Mouse (Mus musculus): Measurements from ENCODE around the gene C1qtnf9. TPM values are rescaled to one million over a fixed set of nuclear protein-coding genes. Genes with fewer than 3 reads are reported as not detected.

C1qtnf9 gene
- total RNA-seq (2012; rRNA removed) (not detected in 2 replicates), polyA plus RNA-seq (2012; ENCODE audit: insufficient read depth in 1 of 2, insufficient read length in 2 of 2, low read depth in 1 of 2, low replicate concordance in 2 of 2, missing spikeins in 1 of 2) (not detected)

GRCm38 (mm10) chr14:60767884-60768283 lies at the start of gene C1qtnf9:
TSS of gene C1qtnf9 (plus strand) at chr14:60768134.
- H3K4me1 ChIP-seq (ENCODE audit: control insufficient read depth in 1 of 2, insufficient read depth in 2 of 2, low read length in 2 of 2): no peaks in the 10 kb centered on the region
- no peak for DNase-seq (ENCODE audit: low read depth, low spot score)
- H3K4me3 ChIP-seq (ENCODE audit: control insufficient read depth in 1 of 2, insufficient read depth in 1 of 2, low read depth in 2 of 2, low read length in 2 of 2): no peak within 1 kb of the TSS
- peaks cover 1 to 5% of the 10 kb centered on the region in 2 experiments; a peak in 3 of 4 replicates for H3K27me3 ChIP-seq (ENCODE audit: control insufficient read depth in 1 of 2, insufficient read depth in 2 of 2, low read length in 2 of 2)
- H3K9me3 ChIP-seq (replicated peaks; ENCODE audit: insufficient read depth, low read length): no peaks in the 10 kb centered on the region
- no peak for TF ChIP-seq MAFK (IDR thresholded peaks at IDR 0.05; ENCODE audit: borderline replicate concordance, low read depth, low read length)
- no peak for TF ChIP-seq GATA1 (IDR thresholded peaks at IDR 0.05; ENCODE audit: low read depth, low read length)
- TF ChIP-seq CHD1 (IDR thresholded peaks at IDR 0.05; ENCODE audit: low read depth, low read length): no peak
- no peak for TF ChIP-seq MYC (IDR thresholded peaks at IDR 0.05; ENCODE audit: low read depth, low read length)
- TF ChIP-seq POLR2A (IDR thresholded peaks at IDR 0.05; ENCODE audit: control insufficient read depth in 1 of 2, insufficient read depth in 1 of 2, low read depth in 1 of 2, low read length in 2 of 2, poor library complexity in 1 of 2): no peak
- TF ChIP-seq EP300 (IDR thresholded peaks at IDR 0.05; ENCODE audit: low read depth in 1 of 2, low read length in 2 of 2): no peak
- no peak for TF ChIP-seq SMC3 (IDR thresholded peaks at IDR 0.05; ENCODE audit: low read depth, low read length)
- no peak for TF ChIP-seq UBTF (IDR thresholded peaks at IDR 0.05; ENCODE audit: borderline replicate concordance, insufficient read depth, low read depth, low read length)
- no peak for TF ChIP-seq ETS1 (IDR thresholded peaks at IDR 0.05; ENCODE audit: low read depth, low read length)
- TF ChIP-seq MXI1 (IDR thresholded peaks at IDR 0.05; ENCODE audit: low read depth, low read length): no peak
- no peak for TF ChIP-seq TCF12 (IDR thresholded peaks at IDR 0.05; ENCODE audit: low read depth, low read length)
- no peak for TF ChIP-seq RAD21 (IDR thresholded peaks at IDR 0.05; ENCODE audit: low read depth, low read length)
- TF ChIP-seq MAX (IDR thresholded peaks at IDR 0.05; ENCODE audit: low read length): no peak
- no peak for TF ChIP-seq BHLHE40 (IDR thresholded peaks at IDR 0.05; ENCODE audit: borderline replicate concordance, low read depth, low read length)
- TF ChIP-seq ZNF384 (IDR thresholded peaks at IDR 0.05; ENCODE audit: low read depth, low read length): no peak
- no peak for TF ChIP-seq JUND (IDR thresholded peaks at IDR 0.05; ENCODE audit: low read depth, low read length)
- no peak for TF ChIP-seq POLR2AphosphoS2 (IDR thresholded peaks at IDR 0.05; ENCODE audit: low read length)
- no peak for TF ChIP-seq CTCF (IDR thresholded peaks at IDR 0.05 in 2 of 3, conservative IDR thresholded peaks at IDR 0.05 in 1 of 3; ENCODE audit: control insufficient read depth in 1 of 3, insufficient read depth in 1 of 3, low read depth in 2 of 3, low read length in 3 of 3, poor library complexity in 1 of 3, severe bottlenecking in 1 of 3)
- TF ChIP-seq MEF2A (IDR thresholded peaks at IDR 0.05; ENCODE audit: extremely low read depth, insufficient replicate concordance, low read depth, low read length, poor library complexity, severe bottlenecking): no peak
- no peak for TF ChIP-seq RCOR1 (IDR thresholded peaks at IDR 0.05; ENCODE audit: low read depth, low read length)
- H3K9ac ChIP-seq (ENCODE audit: control insufficient read depth, low read depth, low read length, poor library complexity, severe bottlenecking): no peak within 1 kb of the TSS
- H3K27ac ChIP-seq (ENCODE audit: control insufficient read depth, low read depth, low read length): no peak within 1 kb of the TSS
- no peaks in the 10 kb centered on the region for H3K79me2 ChIP-seq (ENCODE audit: control insufficient read depth, insufficient read depth, low read length, poor library complexity)
- H3K36me3 ChIP-seq (ENCODE audit: control insufficient read depth in 1 of 2, insufficient read depth in 2 of 2, low read length in 2 of 2): no peaks in the 10 kb centered on the region

- Histone ChIP-seq H3K36me3 (ENCODE audit: control insufficient read depth in 1 of 2, insufficient read depth in 2 of 2, low read length in 2 of 2) (peaks cover 0 to 7% of the 10 kb centered on the region in 2 experiments; a peak in 2 of 4 replicates), H3K9ac (ENCODE audit: control insufficient read depth, low read depth, low read length, poor library complexity, severe bottlenecking) (no peak overlapping the region), H3K4me1 (ENCODE audit: control insufficient read depth in 1 of 2, insufficient read depth in 2 of 2, low read length in 2 of 2) (peaks cover 0 to 5% of the 10 kb centered on the region in 2 experiments; a peak in 1 of 4 replicates), H3K4me3 (ENCODE audit: control insufficient read depth in 1 of 2, insufficient read depth in 1 of 2, low read depth in 2 of 2, low read length in 2 of 2) (no peak overlapping the region), H3K27ac (ENCODE audit: control insufficient read depth, low read depth, low read length) (no peak overlapping the region), H3K27me3 (ENCODE audit: control insufficient read depth in 1 of 2, insufficient read depth in 2 of 2, low read length in 2 of 2) (no peaks in the 10 kb centered on the region), H3K9me3 (replicated peaks; ENCODE audit: insufficient read depth, low read length) (no peaks in the 10 kb centered on the region), H3K79me2 (ENCODE audit: control insufficient read depth, insufficient read depth, low read length, poor library complexity) (no peaks in the 10 kb centered on the region)
- DNase-seq (ENCODE audit: low read depth, low spot score): no peak
- no peak for TF ChIP-seq NELFE (IDR thresholded peaks at IDR 0.05; ENCODE audit: low read depth, low read length)
- no peak for TF ChIP-seq BHLHE40 (IDR thresholded peaks at IDR 0.05; ENCODE audit: borderline replicate concordance, low read depth, low read length)
- TF ChIP-seq MAX (IDR thresholded peaks at IDR 0.05; ENCODE audit: low read length): no peak
- TF ChIP-seq CTCF (IDR thresholded peaks at IDR 0.05 in 2 of 3, conservative IDR thresholded peaks at IDR 0.05 in 1 of 3; ENCODE audit: control insufficient read depth in 1 of 3, insufficient read depth in 1 of 3, low read depth in 2 of 3, low read length in 3 of 3, poor library complexity in 1 of 3, severe bottlenecking in 1 of 3): no peak
- no peak for TF ChIP-seq TCF12 (IDR thresholded peaks at IDR 0.05; ENCODE audit: low read depth, low read length)
- no peak for TF ChIP-seq CHD1 (IDR thresholded peaks at IDR 0.05; ENCODE audit: low read depth, low read length)
- TF ChIP-seq CHD2 (IDR thresholded peaks at IDR 0.05; ENCODE audit: low read length): no peak
- no peak for TF ChIP-seq MAFK (IDR thresholded peaks at IDR 0.05; ENCODE audit: borderline replicate concordance, low read depth, low read length)
- no peak for TF ChIP-seq RCOR1 (IDR thresholded peaks at IDR 0.05; ENCODE audit: low read depth, low read length)
- no peak for TF ChIP-seq TAL1 (IDR thresholded peaks at IDR 0.05; ENCODE audit: low read length)
- no peak for TF ChIP-seq ZMIZ1 (IDR thresholded peaks at IDR 0.05; ENCODE audit: low read depth, low read length)
- no peak for TF ChIP-seq POLR2AphosphoS5 (IDR thresholded peaks at IDR 0.05; ENCODE audit: borderline replicate concordance, low read depth, low read length)
- no peak for TF ChIP-seq MEF2A (IDR thresholded peaks at IDR 0.05; ENCODE audit: extremely low read depth, insufficient replicate concordance, low read depth, low read length, poor library complexity, severe bottlenecking)
- TF ChIP-seq ELF1 (IDR thresholded peaks at IDR 0.05; ENCODE audit: low read depth, low read length): no peak
- no peak for TF ChIP-seq TBP (IDR thresholded peaks at IDR 0.05; ENCODE audit: low read depth, low read length)
- TF ChIP-seq POLR2A (IDR thresholded peaks at IDR 0.05; ENCODE audit: control insufficient read depth in 1 of 2, insufficient read depth in 1 of 2, low read depth in 1 of 2, low read length in 2 of 2, poor library complexity in 1 of 2): no peak
- TF ChIP-seq MYC (IDR thresholded peaks at IDR 0.05; ENCODE audit: low read depth, low read length): no peak
- no peak for TF ChIP-seq MXI1 (IDR thresholded peaks at IDR 0.05; ENCODE audit: low read depth, low read length)
Measured at GRCm38 (mm10) chr14:60721304-60721703, 46.6 kb upstream of the C1qtnf9 start.

Data from MEL (cell line).